Mouse (Mus musculus) neural tube, embryonic 12.5 days (tissue): Measurements from ENCODE around the gene Pcbd1. TPM values are rescaled to one million over a fixed set of nuclear protein-coding genes. Genes with fewer than 3 reads are reported as not detected.
"Not testable (repeated sequence)": the region's sequence is repeated elsewhere in the genome, so short reads cannot be mapped to it uniquely, and the experiment has no call there.

Experiments
- ATAC-seq: fragments of 200-750 bp; cut with Nextera tagmentation; 2 replicates; pipeline ENCODE4 v1.8.0; 2017; ENCODE audit warnings: low read depth, mild to moderate bottlenecking, moderate TSS enrichment, moderate library complexity; ENCODE audit not compliant: low FRiP score
- H3K27ac ChIP-seq: fragments of 300-500 bp; sonication (generic); 2 replicates; pipeline ENCODE4 v1.5.1; 2016
- H3K27me3 ChIP-seq: fragments of 300-500 bp; sonication (generic); replicated peaks from 2 replicates; pipeline ENCODE4 v1.6.1; 2016; ENCODE audit warnings: mild to moderate bottlenecking
- H3K36me3 ChIP-seq: fragments of 300-500 bp; sonication (generic); 2 replicates; pipeline ENCODE4 v1.6.1; 2016; ENCODE audit warnings: mild to moderate bottlenecking
- H3K4me1 ChIP-seq: fragments of 300-500 bp; sonication (generic); 2 replicates; pipeline ENCODE4 v1.6.1; 2016
- H3K4me2 ChIP-seq: fragments of 300-500 bp; sonication (generic); replicated peaks from 2 replicates; pipeline ENCODE4 v1.6.1; 2016; ENCODE audit warnings: mild to moderate bottlenecking
- H3K4me3 ChIP-seq: fragments of 300-500 bp; sonication (generic); 2 replicates; pipeline ENCODE4 v1.5.1; 2016
- H3K9ac ChIP-seq: fragments of 300-500 bp; sonication (generic); 2 replicates; pipeline ENCODE4 v1.6.1; 2016; ENCODE audit warnings: mild to moderate bottlenecking
- H3K9me3 ChIP-seq: fragments of 300-500 bp; sonication (generic); 2 replicates; pipeline ENCODE4 v1.6.1; 2016; ENCODE audit warnings: mild to moderate bottlenecking
- WGBS: fragments of 180-500 bp; shearing (Covaris S2); methylation state at CpG from one replicate; pipeline ENCODE4 v1.1.7; 2016; 5-methylcytosine and 5-hydroxymethylcytosine counted together
- polyA plus RNA-seq: library from polyadenylated mRNA; unstranded; fragments of >200 nt; fragmentation: Nextera tagmentation; extraction: Ambion mirVana; gene quantifications from 2 replicates; pipeline ENCODE4 v1.2.1, GENCODE M21; 2016

Gene Pcbd1
- polyA plus RNA-seq, 1 experiment from 2014 or later, result 27.6 TPM

- Histone ChIP-seq H3K36me3 (peaks cover 40% of the 10 kb centered on the region), H3K9me3 (no peaks in the 10 kb centered on the region), H3K9ac (no peak overlapping the region), H3K27ac (no peak overlapping the region), H3K4me3 (no peak overlapping the region), H3K4me2 (no peak overlapping the region), H3K4me1 (no peaks in the 10 kb centered on the region), H3K27me3 (no peaks in the 10 kb centered on the region)
- no peak for ATAC-seq
- 96% methylated on average over 2 of the region's 2 CpGs for WGBS
Observed at GRCm38 (mm10) chr10:61114246-61114720, 25.2 kb downstream of the Pcbd1 start.

GRCm38 (mm10) chr10:61121732-61122131 lies 32.6 kb downstream of the Pcbd1 start:
- H3K4me1 ChIP-seq, ATAC-seq, H3K9me3 ChIP-seq, H3K9ac ChIP-seq, H3K4me2 ChIP-seq, H3K27me3 ChIP-seq, H3K4me3 ChIP-seq, H3K27ac ChIP-seq: not testable (repeated sequence)
- H3K36me3 ChIP-seq, result peaks cover 25% of the 10 kb centered on the region
- 89% methylated on average over 4 of the region's 4 CpGs for WGBS

GRCm38 (mm10) chr10:61123276-61123913 lies 34.3 kb downstream of the Pcbd1 start:
- no peaks in the 10 kb centered on the region for H3K27me3 ChIP-seq
- no peak overlapping the region for H3K4me3 ChIP-seq
- WGBS, result 94% methylated on average over 3 of the region's 3 CpGs
- H3K27ac ChIP-seq, result no peak overlapping the region
- ATAC-seq, result no peak
- no peak overlapping the region for H3K4me2 ChIP-seq
- no peak overlapping the region for H3K9ac ChIP-seq
- H3K4me1 ChIP-seq, result no peaks in the 10 kb centered on the region
- peaks cover 22% of the 10 kb centered on the region for H3K36me3 ChIP-seq
- H3K9me3 ChIP-seq, result no peaks in the 10 kb centered on the region

GRCm38 (mm10) chr10:61124462-61124861 lies 35.3 kb downstream of the Pcbd1 start:
- H3K9me3 ChIP-seq, result no peaks in the 10 kb centered on the region
- WGBS, result 97% methylated on average over 2 of the region's 2 CpGs

GRCm38 (mm10) chr10:61128701-61129365 lies 39.7 kb downstream of the Pcbd1 start:
- Histone ChIP-seq H3K27me3 (no peaks in the 10 kb centered on the region), H3K9me3 (no peaks in the 10 kb centered on the region), H3K36me3 (peaks cover 3% of the 10 kb centered on the region; the same call in 1 of the 2 replicates), H3K4me3 (no peak overlapping the region), H3K27ac (no peak overlapping the region), H3K4me2 (no peak overlapping the region), H3K9ac (no peak overlapping the region), H3K4me1 (no peaks in the 10 kb centered on the region)
- WGBS, result 98% methylated on average over 1 of the region's 1 CpGs
- ATAC-seq, result no peak

More at GRCm38 (mm10) chr10:61124462-61124861, 35.3 kb downstream of the Pcbd1 start:
- Histone ChIP-seq H3K9ac (no peak overlapping the region), H3K27me3 (no peaks in the 10 kb centered on the region), H3K36me3 (peaks cover 18% of the 10 kb centered on the region), H3K4me3 (no peak overlapping the region), H3K4me2 (no peak overlapping the region), H3K4me1 (no peaks in the 10 kb centered on the region), H3K27ac (no peak overlapping the region)
- ATAC-seq, result no peak

GRCm38 (mm10) chr10:61130959-61131358 lies 41.8 kb downstream of the Pcbd1 start:
- ATAC-seq, result no peak
- 78% methylated on average over 3 of the region's 3 CpGs for WGBS

GRCm38 (mm10) chr10:61134041-61134440 lies 44.9 kb downstream of the Pcbd1 start:
- 80% methylated on average over 4 of the region's 4 CpGs for WGBS
- no peak for ATAC-seq

More at GRCm38 (mm10) chr10:61130959-61131358, 41.8 kb downstream of the Pcbd1 start:
- Histone ChIP-seq H3K36me3 (peaks cover 3% of the 10 kb centered on the region; the same call in 1 of the 2 replicates), H3K9me3 (no peaks in the 10 kb centered on the region), H3K4me2 (no peak overlapping the region), H3K4me3 (no peak overlapping the region), H3K27me3 (no peaks in the 10 kb centered on the region), H3K4me1 (no peaks in the 10 kb centered on the region), H3K9ac (no peak overlapping the region), H3K27ac (no peak overlapping the region)

GRCm38 (mm10) chr10:61135226-61135839 lies 46.2 kb downstream of the Pcbd1 start:
- no peak for ATAC-seq
- Histone ChIP-seq H3K4me3 (no peak overlapping the region), H3K4me1 (no peaks in the 10 kb centered on the region), H3K36me3 (0 out of 2 replicates have a peak, but pooled peaks cover 3% of the 10 kb centered on the region), H3K9ac (no peak overlapping the region), H3K4me2 (no peak overlapping the region), H3K27ac (no peak overlapping the region), H3K9me3 (no peaks in the 10 kb centered on the region), H3K27me3 (no peaks in the 10 kb centered on the region)
- 75% methylated on average over 3 of the region's 3 CpGs for WGBS

More at GRCm38 (mm10) chr10:61134041-61134440, 44.9 kb downstream of the Pcbd1 start:
- Histone ChIP-seq H3K4me3 (no peak overlapping the region), H3K27me3 (no peaks in the 10 kb centered on the region), H3K27ac (no peak overlapping the region), H3K4me2 (no peak overlapping the region), H3K4me1 (no peaks in the 10 kb centered on the region), H3K9me3 (no peaks in the 10 kb centered on the region), H3K36me3 (0 out of 2 replicates have a peak, but pooled peaks cover 3% of the 10 kb centered on the region), H3K9ac (no peak overlapping the region)

GRCm38 (mm10) chr10:61137567-61137966 lies 48.4 kb downstream of the Pcbd1 start:
- Histone ChIP-seq H3K9ac (no peak overlapping the region), H3K4me3 (no peak overlapping the region), H3K4me1 (no peaks in the 10 kb centered on the region), H3K9me3 (no peaks in the 10 kb centered on the region), H3K4me2 (no peak overlapping the region), H3K36me3 (peaks cover 3% of the 10 kb centered on the region; the same call in 1 of the 2 replicates), H3K27me3 (no peaks in the 10 kb centered on the region), H3K27ac (no peak overlapping the region)
- WGBS, result 77% methylated on average over 1 of the region's 1 CpGs
- no peak for ATAC-seq

- no peak overlapping the region for H3K27ac ChIP-seq
- H3K9ac ChIP-seq, result no peak overlapping the region
- ATAC-seq, result no peak
- H3K4me3 ChIP-seq, result no peak overlapping the region
- no peak overlapping the region for H3K4me2 ChIP-seq
- no peaks in the 10 kb centered on the region; the same call in 1 of the 2 replicates for H3K4me1 ChIP-seq
- H3K9me3 ChIP-seq, result no peaks in the 10 kb centered on the region
- peaks cover 3% of the 10 kb centered on the region; the same call in 1 of the 2 replicates for H3K36me3 ChIP-seq
- WGBS, result 97% methylated on average over 2 of the region's 2 CpGs
- H3K27me3 ChIP-seq, result no peaks in the 10 kb centered on the region
Observed at GRCm38 (mm10) chr10:61143343-61143742, 54.2 kb downstream of the Pcbd1 start.
